Mouse (Mus musculus): ENCODE results near the gene Slc22a21. TPM values are rescaled to one million over a fixed set of nuclear protein-coding genes. Genes with fewer than 3 reads are reported as not detected.
"Not testable (repeated sequence)": the region's sequence is repeated elsewhere in the genome, so short reads cannot be mapped to it uniquely, and the experiment has no call there.

The Slc22a21 gene
- total RNA-seq, 2 experiments from 2014 or later, result 1.9 to 2.1 TPM

- DNase-seq (ENCODE audit: low spot score in 2 of 2), result no peak
- intact Hi-C loops (cut with DNase I), result loop anchor here (5.0 to 10.0 kb wide), 2 partner anchors 253 to 531 kb away; no protein-coding TSS in a partner anchor
Measured at GRCm38 (mm10) chr11:54004221-54004620, 24.1 kb upstream of the Slc22a21 start.

- intact Hi-C loops (cut with DNase I), result loop anchor here (2.0 to 10.0 kb wide), 4 partner anchors 52 to 532 kb away; no protein-coding TSS in a partner anchor
Measured at GRCm38 (mm10) chr11:54002761-54003717, 22.9 kb upstream of the Slc22a21 start.

GRCm38 (mm10) chr11:54002147-54002760 is 22.1 kb upstream of the Slc22a21 start:
- intact Hi-C loops (cut with DNase I), result loop anchor here (2.0 to 10.0 kb wide), 4 partner anchors 53 to 533 kb away; no protein-coding TSS in a partner anchor

More at GRCm38 (mm10) chr11:54002761-54003717, 22.9 kb upstream of the Slc22a21 start:
- DNase-seq (ENCODE audit: low spot score in 2 of 2), result peak; percentile 54 to 80

GRCm38 (mm10) chr11:53997661-53998060 is 17.5 kb upstream of the Slc22a21 start:
- intact Hi-C loops (cut with DNase I), result no loop called here
- DNase-seq (ENCODE audit: low spot score in 2 of 2), result peak in 1 of 2 experiments; percentile 15

More at GRCm38 (mm10) chr11:54002147-54002760, 22.1 kb upstream of the Slc22a21 start:
- DNase-seq (ENCODE audit: low spot score in 2 of 2), result peak; percentile 74 to 81

- intact Hi-C loops (cut with DNase I), result no loop called here
- no peak for DNase-seq (ENCODE audit: low spot score in 2 of 2)
Measured at GRCm38 (mm10) chr11:53992264-53992663, 12.1 kb upstream of the Slc22a21 start.

- DNase-seq (ENCODE audit: low spot score in 2 of 2), result no peak
- intact Hi-C loops (cut with DNase I), result no loop called here
Measured at GRCm38 (mm10) chr11:53989232-53989631, 9.1 kb upstream of the Slc22a21 start.

- intact Hi-C loops (cut with DNase I), result no loop called here
- no peak for DNase-seq (ENCODE audit: low spot score in 2 of 2)
Measured at GRCm38 (mm10) chr11:53988081-53988480, 7.9 kb upstream of the Slc22a21 start.

DNA sequence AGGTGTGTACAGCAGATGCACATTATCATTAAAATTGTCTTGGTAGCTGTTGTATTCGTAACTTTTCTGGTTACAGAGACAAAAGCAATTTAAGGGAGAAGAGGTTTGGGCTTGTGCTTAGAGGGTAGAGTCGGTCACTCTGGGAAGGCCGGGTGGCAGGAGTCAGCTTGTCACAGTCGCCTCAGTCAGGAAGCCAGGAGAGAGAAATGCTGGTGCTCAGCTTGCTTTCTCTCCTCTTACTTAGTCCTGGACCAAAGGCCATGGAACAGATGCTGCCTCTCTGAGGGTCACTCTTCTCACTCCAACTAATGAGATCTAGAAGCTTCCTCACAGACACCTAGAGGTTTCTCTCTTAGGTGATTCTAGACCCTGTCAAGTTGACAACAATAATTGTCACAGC is 1.3 kb upstream of the Slc22a21 start:
- no peak for DNase-seq (ENCODE audit: low spot score in 2 of 2)
- intact Hi-C loops (cut with DNase I), result no loop called here

- DNase-seq (ENCODE audit: low spot score in 2 of 2); intact Hi-C loops (cut with DNase I): not testable (repeated sequence)
Measured at GRCm38 (mm10) chr11:53979456-53979787, 710 bp downstream of the Slc22a21 start.

GRCm38 (mm10) chr11:53977672-53978071 is 2.5 kb downstream of the Slc22a21 start:
- no peak for DNase-seq (ENCODE audit: low spot score in 2 of 2)
- intact Hi-C loops (cut with DNase I), result no loop called here

DNA sequence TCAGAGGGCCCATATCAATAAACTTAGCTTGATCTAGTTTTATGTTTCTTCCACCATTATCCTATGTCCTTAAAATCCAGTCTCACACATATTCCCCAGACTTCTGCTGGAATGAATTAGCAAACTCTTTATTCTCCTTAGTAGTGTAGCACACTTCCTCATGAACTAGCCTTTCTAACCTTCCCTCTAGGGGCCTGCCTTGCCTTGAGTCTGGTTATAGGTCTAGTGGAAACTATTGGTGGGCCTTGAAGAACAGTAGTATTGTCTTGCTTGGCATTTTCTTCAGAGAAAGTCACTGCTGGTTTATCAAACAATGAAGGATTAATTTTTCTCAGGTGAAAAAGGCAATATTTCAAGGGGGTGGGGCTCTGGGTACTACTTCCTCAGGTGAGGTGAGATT is 4.6 kb downstream of the Slc22a21 start:
- DNase-seq (ENCODE audit: low spot score in 2 of 2), result no peak
- intact Hi-C loops (cut with DNase I), result no loop called here

- intact Hi-C loops (cut with DNase I), result no loop called here
- peak; percentile 8 to 12 for DNase-seq (ENCODE audit: low spot score in 2 of 2)
Measured at GRCm38 (mm10) chr11:53958984-53959383, 21.1 kb downstream of the Slc22a21 start.

GRCm38 (mm10) chr11:53958176-53958575 is 22.0 kb downstream of the Slc22a21 start:
- DNase-seq (ENCODE audit: low spot score in 2 of 2), result peak; percentile 10 to 14
- intact Hi-C loops (cut with DNase I), result not testable (repeated sequence)

- intact Hi-C loops (cut with DNase I), result no loop called here
- no peak for DNase-seq (ENCODE audit: low spot score in 2 of 2)
Measured at GRCm38 (mm10) chr11:53956636-53957035, 23.5 kb downstream of the Slc22a21 start.

DNA sequence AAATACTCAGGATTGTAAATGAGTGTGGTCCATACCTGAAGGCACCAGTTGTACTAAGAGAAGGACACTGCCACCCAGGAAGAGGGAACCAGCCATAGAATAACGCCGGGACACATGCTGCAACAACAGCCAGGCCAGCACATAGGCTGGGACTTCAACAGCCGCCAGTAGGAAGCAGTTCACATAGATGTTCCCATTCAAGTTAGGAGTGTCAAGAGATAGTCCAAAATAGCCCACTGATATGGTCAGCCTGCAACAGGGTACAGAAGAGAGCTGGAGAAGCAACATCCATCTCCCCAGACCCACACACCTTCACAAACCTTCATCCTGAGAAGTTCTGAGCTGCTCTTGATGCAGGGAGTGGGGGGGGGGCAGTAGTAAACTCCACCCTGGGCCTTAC is 25.5 kb downstream of the Slc22a21 start:
- intact Hi-C loops (cut with DNase I), result no loop called here
- no peak for DNase-seq (ENCODE audit: low spot score in 2 of 2)

DNA sequence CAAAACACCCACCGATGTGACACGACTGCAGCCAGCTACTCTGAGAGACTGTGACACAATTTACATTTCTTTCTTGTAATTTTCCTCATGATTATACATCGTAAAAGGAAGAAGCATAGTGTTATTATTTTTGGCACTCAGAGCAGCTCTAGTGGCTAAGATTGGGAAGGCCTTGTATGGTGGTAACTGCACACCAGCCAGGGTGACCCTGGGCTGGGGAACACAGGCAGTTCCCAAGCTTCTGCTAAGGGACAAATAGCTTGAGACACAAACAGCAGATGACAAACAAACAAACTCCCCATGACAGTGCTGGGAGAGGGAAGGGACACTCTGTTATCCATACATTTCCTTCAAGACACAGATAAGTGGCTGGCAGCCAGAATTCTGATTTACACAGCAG is 30.0 kb downstream of the Slc22a21 start:
- peak in 1 of 2 experiments; percentile 15 for DNase-seq (ENCODE audit: low spot score in 2 of 2)
- intact Hi-C loops (cut with DNase I), result not testable (repeated sequence)

GRCm38 (mm10) chr11:53931944-53932318 is 48.2 kb downstream of the Slc22a21 start:
- peak in 1 of 2 experiments; percentile 9 for DNase-seq (ENCODE audit: low spot score in 2 of 2)

GRCm38 (mm10) chr11:53931091-53931943 is 48.8 kb downstream of the Slc22a21 start:
- intact Hi-C loops (cut with DNase I), result loop anchor here (5.0 kb wide), 1 partner anchor 121 kb away; no protein-coding TSS in a partner anchor
- peak; percentile 44 to 69 for DNase-seq (ENCODE audit: low spot score in 2 of 2)

More at GRCm38 (mm10) chr11:53931944-53932318, 48.2 kb downstream of the Slc22a21 start:
- intact Hi-C loops (cut with DNase I), result loop anchor here (5.0 kb wide), 1 partner anchor 120 kb away; no protein-coding TSS in a partner anchor

GRCm38 (mm10) chr11:53929741-53930140 is 50.4 kb downstream of the Slc22a21 start:
- DNase-seq (ENCODE audit: low spot score in 2 of 2), result no peak
- intact Hi-C loops (cut with DNase I), result loop anchor here (5.0 kb wide), 1 partner anchor 123 kb away; no protein-coding TSS in a partner anchor

Measured in left cerebral cortex, postnatal 14 days (tissue).